Mouse (Mus musculus): ENCODE data around the gene Rcn3. TPM values are rescaled to one million over a fixed set of nuclear protein-coding genes. Genes with fewer than 3 reads are reported as not detected.
"Not testable (repeated sequence)": the region's sequence is repeated elsewhere in the genome, so short reads cannot be mapped to it uniquely, and the experiment has no call there.

The Rcn3 gene
- total RNA-seq, 2 experiments from 2014 or later, result 7.5 to 11.7 TPM

GRCm38 (mm10) chr7:45102940-45103585 lies 11.0 kb upstream of the Rcn3 start:
- DNase-seq (ENCODE audit: low spot score in 2 of 2), result no peak
- Histone ChIP-seq H3K27ac (peak overlapping the region; percentile 81), H3K4me3 (peak overlapping the region; percentile 46)
- no peak for TF ChIP-seq CTCF (conservative IDR thresholded peaks at IDR 0.05)

GRCm38 (mm10) chr7:45102441-45102840 lies 10.4 kb upstream of the Rcn3 start:
- no peak for TF ChIP-seq CTCF (conservative IDR thresholded peaks at IDR 0.05)
- peak overlapping the region; percentile 46 for H3K4me3 ChIP-seq
- no peak for DNase-seq (ENCODE audit: low spot score in 2 of 2)

GRCm38 (mm10) chr7:45100046-45100445 lies 8.0 kb upstream of the Rcn3 start:
- DNase-seq (ENCODE audit: low spot score in 2 of 2), result no peak
- H3K27ac ChIP-seq, result no peak overlapping the region
- no peak for TF ChIP-seq CTCF (conservative IDR thresholded peaks at IDR 0.05)
- H3K4me3 ChIP-seq, result no peak overlapping the region

More at GRCm38 (mm10) chr7:45102441-45102840, 10.4 kb upstream of the Rcn3 start:
- H3K27ac ChIP-seq, result no peak overlapping the region

- no peak overlapping the region for H3K27ac ChIP-seq
- H3K4me3 ChIP-seq, result no peak overlapping the region
- DNase-seq (ENCODE audit: low spot score in 2 of 2), result no peak
- peak; percentile 60 for TF ChIP-seq CTCF (conservative IDR thresholded peaks at IDR 0.05)
These were observed 6.7 kb upstream of the Rcn3 start for GRCm38 (mm10) chr7:45098541-45099240.

- DNase-seq (ENCODE audit: low spot score in 2 of 2), result no peak
- no peak overlapping the region for H3K27ac ChIP-seq
- no peak for TF ChIP-seq CTCF (conservative IDR thresholded peaks at IDR 0.05)
- no peak overlapping the region for H3K4me3 ChIP-seq
These were observed 5.5 kb upstream of the Rcn3 start for GRCm38 (mm10) chr7:45097479-45097878.

GRCm38 (mm10) chr7:45095965-45096364 lies 3.9 kb upstream of the Rcn3 start:
- not testable (repeated sequence) for H3K4me3 ChIP-seq; H3K27ac ChIP-seq; DNase-seq (ENCODE audit: low spot score in 2 of 2)

DNA sequence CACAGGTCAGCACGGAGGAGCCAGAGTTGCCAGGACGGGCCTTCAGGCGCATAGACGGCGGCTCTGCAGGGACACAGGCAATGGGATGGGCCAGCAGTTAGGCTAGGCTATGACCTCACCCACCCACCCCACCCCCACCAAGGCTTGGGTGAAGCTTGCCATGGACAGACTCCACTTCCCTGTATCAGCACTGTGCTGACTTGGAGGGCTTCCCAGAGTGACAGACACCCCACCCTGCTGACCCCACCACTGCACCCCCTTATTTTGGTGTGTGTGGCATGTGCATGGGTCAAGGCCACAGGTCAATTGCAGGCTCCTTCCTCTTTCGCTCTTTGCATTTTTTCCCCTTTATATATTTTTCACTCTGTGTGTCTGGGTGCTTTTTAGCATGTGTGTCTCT lies 3.3 kb upstream of the Rcn3 start:
- TF ChIP-seq CTCF (conservative IDR thresholded peaks at IDR 0.05), result no peak
- H3K27ac ChIP-seq, result no peak overlapping the region
- DNase-seq (ENCODE audit: low spot score in 2 of 2), result no peak
- H3K4me3 ChIP-seq, result no peak overlapping the region

DNA sequence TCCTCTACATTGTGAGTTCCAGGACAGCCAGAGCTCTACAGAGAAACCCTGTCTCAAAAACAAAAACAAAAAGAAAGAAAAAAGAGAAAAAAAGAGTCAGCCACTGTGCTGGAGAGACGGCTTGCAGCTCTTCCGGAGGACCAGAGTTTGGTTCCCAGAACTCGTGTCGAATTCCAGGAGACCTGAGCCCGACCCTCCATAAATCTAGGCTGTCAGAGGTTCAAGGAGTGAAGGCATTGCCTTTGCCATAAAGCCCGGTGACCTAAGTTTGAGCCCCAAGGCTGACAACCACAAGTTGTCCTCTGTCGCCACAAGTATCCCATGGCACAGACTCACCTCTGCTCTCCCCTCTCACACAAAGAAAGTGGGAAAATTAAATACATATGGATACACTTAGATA lies 2.1 kb upstream of the Rcn3 start:
- no peak for TF ChIP-seq CTCF (conservative IDR thresholded peaks at IDR 0.05)
- Histone ChIP-seq H3K27ac (no peak overlapping the region), H3K4me3 (no peak overlapping the region)
- DNase-seq (ENCODE audit: low spot score in 2 of 2), result no peak

DNA sequence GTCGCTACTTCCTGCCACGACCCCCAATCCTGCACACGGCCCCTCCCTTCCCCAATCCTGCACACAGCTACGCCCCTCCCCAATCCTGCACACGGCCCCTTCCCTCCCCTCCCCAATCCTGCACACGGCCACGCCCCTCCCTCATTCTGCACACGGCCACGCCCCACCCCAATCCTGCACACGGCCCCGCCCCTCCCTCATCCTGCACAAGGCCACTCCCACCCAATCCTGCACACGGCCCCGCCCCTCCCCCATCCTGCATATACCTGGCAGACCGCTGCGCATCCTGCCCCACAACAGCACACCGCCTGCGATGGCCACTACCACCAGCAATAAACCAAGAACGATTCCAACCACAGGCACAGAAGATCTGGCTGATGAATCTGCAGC lies 1.5 kb upstream of the Rcn3 start:
- no peak for DNase-seq (ENCODE audit: low spot score in 2 of 2)
- H3K27ac ChIP-seq, result no peak overlapping the region
- TF ChIP-seq CTCF (conservative IDR thresholded peaks at IDR 0.05), result no peak
- no peak overlapping the region for H3K4me3 ChIP-seq

- Histone ChIP-seq H3K4me3 (no peak overlapping the region), H3K27ac (no peak overlapping the region)
- no peak for DNase-seq (ENCODE audit: low spot score in 2 of 2)
- TF ChIP-seq CTCF (conservative IDR thresholded peaks at IDR 0.05), result no peak
These were observed 951 bp upstream of the Rcn3 start for GRCm38 (mm10) chr7:45092828-45093515.

- TF ChIP-seq CTCF (conservative IDR thresholded peaks at IDR 0.05), result no peak
- no peak overlapping the region for H3K27ac ChIP-seq
These were observed 725 bp downstream of the Rcn3 start for GRCm38 (mm10) chr7:45091001-45091990.

GRCm38 (mm10) chr7:45090251-45090977 lies 1.6 kb downstream of the Rcn3 start:
- Histone ChIP-seq H3K27ac (no peak overlapping the region), H3K4me3 (no peak overlapping the region)
- TF ChIP-seq CTCF (conservative IDR thresholded peaks at IDR 0.05), result no peak
- no peak for DNase-seq (ENCODE audit: low spot score in 2 of 2)

More at GRCm38 (mm10) chr7:45091001-45091990, 725 bp downstream of the Rcn3 start:
- peak overlapping the region; percentile 36 for H3K4me3 ChIP-seq
- DNase-seq (ENCODE audit: low spot score in 2 of 2), result no peak

Measured in layer of hippocampus, adult 2 months (tissue).